Comparison of ENCODE assay signal across 15 mouse cellular contexts in genomic region chr9:68077329-68077728, GRCm38 (mm10).
"Had no signal": no experiment of that assay in that cellular context is flagged by ENCODE, and none has a peak within 500 bp of the region (broad histone marks: within the 10 kb centered on the region; RNA-seq: fewer than 3 reads in every experiment).

No protein-coding gene starts in this region.

- H3K36me3 ChIP-seq: neural tube, embryonic 13.5 days; neural tube, embryonic 15.5 days; stomach, embryonic 15.5 days had no signal

- H3K9me3 ChIP-seq: neural tube, embryonic 15.5 days; stomach, embryonic 15.5 days had no signal

- DNase-seq: retina, postnatal 1 day; right cerebral cortex, adult 18-20 months; right cerebral cortex, postnatal 14 days; right cerebral cortex, postnatal 25 days; right cerebral cortex, postnatal 4 days; spleen, adult 18-20 months; thymus, adult 18-20 months; thymus, adult 2 months; thymus, postnatal 25 days; thymus, postnatal 36 days; thymus, postnatal 4 days had no signal

- H3K27me3 ChIP-seq: neural tube, embryonic 13.5 days; neural tube, embryonic 15.5 days; stomach, embryonic 15.5 days had no signal

- H3K4me3 ChIP-seq: neural tube, embryonic 13.5 days; neural tube, embryonic 15.5 days; stomach, embryonic 15.5 days had no signal

- H3K4me1 ChIP-seq: neural tube, embryonic 13.5 days; neural tube, embryonic 15.5 days; stomach, embryonic 15.5 days had no signal

- H3K27ac ChIP-seq: neural tube, embryonic 13.5 days; neural tube, embryonic 15.5 days; stomach, embryonic 15.5 days; stomach, postnatal 0 days had no signal

- H3K4me2 ChIP-seq: neural tube, embryonic 13.5 days; neural tube, embryonic 15.5 days; stomach, embryonic 15.5 days had no signal

- H3K9ac ChIP-seq: neural tube, embryonic 13.5 days; neural tube, embryonic 15.5 days; stomach, embryonic 15.5 days had no signal
